Mouse (Mus musculus) G1E-ER4 (cell line): ENCODE measurements at regions not wholly inside any gene's neighbourhood (a gene's known extent, or its start where the extent isn't known, plus 50 kb on each side); places are given as distances from the start of the nearest gene placed in this dataset.
A peak's percentile ranks its signal among the peaks of the same experiment; 100 is the strongest.

Experiments used
- GATA1 ChIP-seq: IDR thresholded peaks from one replicate; pipeline ENCODE4 v1.8.0; 2012; ENCODE audit warnings: low read length, inconsistent platforms

DNA sequence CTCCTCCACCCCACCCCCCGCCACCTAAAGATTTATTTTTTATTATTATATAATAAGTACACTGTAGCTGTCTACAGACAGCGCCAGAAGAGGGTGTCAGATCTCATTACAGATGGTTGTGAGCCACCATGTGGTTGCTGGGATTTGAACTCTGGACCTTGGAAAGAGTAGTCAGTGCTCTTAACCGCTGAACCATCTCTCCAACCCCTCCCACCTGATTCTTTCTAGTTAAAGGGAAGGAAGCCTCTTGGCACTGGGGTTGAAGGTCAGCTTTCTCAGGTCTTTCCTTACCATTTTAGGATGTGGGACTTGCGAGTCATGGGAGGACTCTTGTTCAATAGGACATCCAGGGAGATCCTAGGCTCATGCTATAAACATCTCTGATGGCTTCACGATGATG, 54.7 kb downstream of the Hes1 start:
- no peak for TF ChIP-seq GATA1

DNA sequence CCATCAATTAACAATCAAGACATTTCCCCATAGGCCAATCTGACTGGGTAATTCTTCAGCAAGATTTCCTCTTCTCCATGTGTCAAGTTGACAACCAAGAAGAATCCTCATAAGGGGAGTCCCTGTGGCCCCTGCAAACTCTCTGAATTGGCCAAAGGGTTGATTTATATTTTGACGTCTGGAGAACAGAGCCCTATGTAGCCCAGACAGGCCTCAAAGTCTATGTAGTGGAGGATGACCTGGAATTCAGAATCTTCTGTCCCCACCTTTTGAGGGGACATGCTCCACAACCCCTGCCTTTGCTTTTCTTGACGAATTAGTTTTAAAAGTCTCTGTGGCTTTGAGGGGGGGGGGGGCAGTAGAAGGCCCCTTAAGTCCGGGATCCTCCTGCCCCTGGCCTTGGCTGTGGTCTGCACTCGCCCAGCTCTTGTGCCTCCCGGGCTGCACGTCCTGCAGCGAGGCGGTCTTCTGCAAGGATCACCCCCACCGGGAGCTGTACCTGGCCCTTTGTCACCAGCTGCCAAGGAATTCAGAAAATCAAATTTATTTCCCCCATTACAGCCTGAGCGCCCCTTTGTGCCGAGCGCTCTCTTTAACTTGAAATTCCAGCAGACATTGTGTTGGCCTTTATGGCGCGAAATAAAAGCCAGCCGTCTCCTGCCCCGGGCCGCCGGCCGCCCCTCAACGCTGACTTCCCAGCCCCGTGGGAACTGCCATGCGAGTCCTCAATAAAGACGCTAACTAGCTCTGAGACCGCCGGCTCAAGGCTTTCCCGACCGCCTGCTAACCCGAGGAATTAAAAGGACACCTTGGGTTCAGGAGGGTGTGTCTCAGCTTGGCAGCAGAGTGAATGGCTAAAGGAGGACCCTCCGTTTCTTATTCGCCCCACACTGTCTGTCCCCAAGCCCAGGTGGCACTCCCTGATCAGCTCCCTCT, 56.4 kb downstream of the Hes1 start:
- TF ChIP-seq GATA1, result no peak

GRCm38 (mm10) chr16:30121596-30121995, 57.4 kb downstream of the Hes1 start:
- TF ChIP-seq GATA1, result no peak

DNA sequence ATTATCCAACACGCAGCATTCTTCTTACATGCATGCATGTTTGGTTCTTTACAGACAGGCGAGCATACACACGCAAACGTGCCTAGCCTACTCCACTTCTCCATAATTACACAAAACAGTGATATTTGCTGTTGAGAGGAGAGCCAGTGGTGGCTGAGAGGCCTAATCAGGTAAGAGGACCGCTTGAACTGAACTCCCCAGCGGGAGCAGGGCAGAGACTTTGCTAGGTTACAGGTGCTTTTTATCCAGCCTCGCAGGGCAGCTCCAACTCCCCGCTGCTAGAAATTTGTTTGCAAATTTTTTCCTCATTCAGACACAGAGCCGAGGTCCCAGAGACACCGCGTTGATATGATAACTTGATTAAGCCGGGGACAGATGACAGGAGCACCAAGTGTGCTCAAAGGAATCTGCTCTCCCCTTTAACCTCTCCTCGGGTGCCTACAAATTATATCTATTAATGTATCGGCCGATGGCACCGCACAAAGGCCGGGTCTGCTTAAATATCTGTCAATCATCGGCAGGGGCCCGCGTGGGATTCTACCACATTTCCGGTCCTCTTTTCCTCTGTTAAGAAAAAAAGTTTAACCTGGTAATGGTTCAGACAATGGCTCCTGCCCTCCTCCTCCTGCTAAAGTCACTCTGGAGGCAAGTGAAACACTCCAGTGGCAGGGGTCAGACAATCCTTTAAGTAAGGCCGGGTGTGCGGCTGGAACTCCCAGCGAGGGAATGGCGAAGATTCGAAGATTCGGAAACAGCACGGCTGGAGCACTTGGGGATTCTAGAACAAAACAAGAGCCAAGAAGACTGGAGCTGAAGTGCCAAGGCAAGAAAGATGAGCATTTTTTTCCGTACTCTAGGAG, 58.3 kb downstream of the Hes1 start:
- TF ChIP-seq GATA1, result no peak

DNA sequence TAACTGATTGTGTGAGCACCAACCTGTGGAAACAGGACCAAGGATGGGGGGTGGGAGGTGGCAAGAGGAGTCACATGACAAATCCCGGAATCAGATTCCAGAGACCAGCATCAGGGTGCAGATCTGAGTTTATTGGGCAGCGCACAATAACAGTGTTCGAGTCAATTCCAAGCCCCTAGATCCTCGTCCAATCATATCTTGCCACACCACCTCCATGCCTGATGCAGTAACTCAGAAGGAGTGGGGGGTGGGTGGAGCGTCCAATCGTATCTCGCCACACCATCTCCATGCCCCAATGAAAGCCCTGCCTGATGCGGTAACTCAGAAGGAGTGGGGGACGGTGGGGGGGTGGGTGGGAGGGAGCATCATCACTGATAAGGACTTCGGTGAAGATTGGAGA, 62.8 kb downstream of the Hes1 start:
- no peak for TF ChIP-seq GATA1

GRCm38 (mm10) chr16:30128787-30129186, 64.6 kb downstream of the Hes1 start:
- no peak for TF ChIP-seq GATA1

DNA sequence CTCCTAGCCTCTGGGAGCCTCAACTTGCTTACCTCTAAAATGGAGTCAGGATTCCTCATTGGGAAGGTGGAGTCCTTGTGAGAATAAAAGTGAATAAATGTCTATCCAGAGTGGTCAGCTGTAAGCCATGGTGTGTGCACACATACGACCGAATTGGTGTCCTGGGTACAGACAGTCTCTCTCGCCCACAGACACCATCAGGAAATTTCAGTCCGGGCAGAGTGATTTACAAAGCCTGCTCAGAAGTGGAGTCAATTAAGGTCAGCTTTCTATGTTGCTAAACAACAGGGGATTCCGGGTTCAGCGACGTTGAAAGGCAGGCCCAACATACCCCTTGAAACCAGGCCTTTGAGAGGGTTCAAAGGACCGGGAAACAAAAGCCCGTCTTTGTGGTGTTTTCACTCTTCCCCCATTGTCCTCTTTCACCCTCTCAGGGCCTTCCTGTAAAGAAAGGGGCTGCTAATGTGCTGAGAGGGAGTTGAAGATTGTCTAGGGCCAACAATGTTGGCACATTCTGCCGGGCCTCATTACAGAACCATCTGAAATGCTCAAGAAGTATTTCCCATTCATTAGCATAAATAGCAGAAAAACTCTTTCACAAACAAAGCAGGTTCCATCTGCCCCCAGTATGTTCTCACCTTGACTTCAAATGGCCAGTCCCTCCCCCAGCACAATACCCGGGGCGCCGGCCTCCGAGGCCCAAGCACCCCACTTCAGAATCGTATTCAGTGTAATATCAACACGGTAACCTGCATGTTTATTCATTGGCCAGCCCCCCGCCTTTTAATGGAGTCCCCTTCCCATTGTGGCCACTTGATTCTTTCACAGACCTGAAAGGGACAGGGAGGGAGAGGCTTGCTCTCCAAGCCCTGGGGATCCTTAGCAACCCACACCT, 65.3 kb downstream of the Hes1 start:
- TF ChIP-seq GATA1, result no peak

GRCm38 (mm10) chr16:30130113-30130471, 65.9 kb downstream of the Hes1 start:
- TF ChIP-seq GATA1, result no peak

GRCm38 (mm10) chr16:30132086-30132485, 67.9 kb downstream of the Hes1 start:
- TF ChIP-seq GATA1, result no peak

- no peak for TF ChIP-seq GATA1
These were observed 70.5 kb downstream of the Hes1 start for GRCm38 (mm10) chr16:30134642-30135165.

DNA sequence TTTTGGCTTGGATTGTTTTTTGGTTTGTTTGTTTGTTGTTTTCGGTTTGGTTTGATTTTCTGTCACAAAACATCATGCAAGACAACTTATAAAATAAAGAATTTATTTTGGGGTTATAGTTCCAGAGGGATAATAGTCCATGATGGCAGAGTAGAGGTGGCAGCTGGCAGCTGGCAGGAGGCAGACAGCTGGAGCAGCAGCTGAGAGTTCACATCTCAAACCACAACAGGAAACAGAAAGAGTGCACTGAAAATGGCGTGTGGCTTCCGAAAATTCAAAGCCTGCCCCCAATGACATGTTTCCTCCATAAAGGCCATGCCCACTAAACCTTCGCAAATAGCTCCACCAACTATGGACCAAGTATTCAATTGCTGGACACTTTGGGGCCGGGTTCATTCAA, 72.7 kb downstream of the Hes1 start:
- TF ChIP-seq GATA1, result no peak

DNA sequence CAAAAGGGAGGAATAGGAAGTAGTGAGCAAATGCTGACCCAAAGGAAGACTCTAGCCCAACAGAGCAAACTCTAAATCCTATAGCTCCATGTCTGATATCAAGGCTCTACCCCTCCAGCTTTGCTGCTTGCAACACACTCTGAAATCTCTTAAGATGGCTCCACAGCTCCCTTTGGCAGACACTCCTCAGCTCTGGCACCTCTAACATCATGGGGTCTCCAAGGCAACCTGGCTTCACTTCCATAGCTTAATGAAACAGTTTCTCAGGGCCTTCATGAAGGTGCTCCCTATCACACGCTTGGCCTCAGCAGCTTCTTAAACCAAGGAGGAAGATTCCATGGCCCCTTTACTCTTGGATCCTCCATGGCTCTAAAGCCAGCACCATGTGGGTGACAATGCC, 73.6 kb downstream of the Hes1 start:
- TF ChIP-seq GATA1, result no peak

DNA sequence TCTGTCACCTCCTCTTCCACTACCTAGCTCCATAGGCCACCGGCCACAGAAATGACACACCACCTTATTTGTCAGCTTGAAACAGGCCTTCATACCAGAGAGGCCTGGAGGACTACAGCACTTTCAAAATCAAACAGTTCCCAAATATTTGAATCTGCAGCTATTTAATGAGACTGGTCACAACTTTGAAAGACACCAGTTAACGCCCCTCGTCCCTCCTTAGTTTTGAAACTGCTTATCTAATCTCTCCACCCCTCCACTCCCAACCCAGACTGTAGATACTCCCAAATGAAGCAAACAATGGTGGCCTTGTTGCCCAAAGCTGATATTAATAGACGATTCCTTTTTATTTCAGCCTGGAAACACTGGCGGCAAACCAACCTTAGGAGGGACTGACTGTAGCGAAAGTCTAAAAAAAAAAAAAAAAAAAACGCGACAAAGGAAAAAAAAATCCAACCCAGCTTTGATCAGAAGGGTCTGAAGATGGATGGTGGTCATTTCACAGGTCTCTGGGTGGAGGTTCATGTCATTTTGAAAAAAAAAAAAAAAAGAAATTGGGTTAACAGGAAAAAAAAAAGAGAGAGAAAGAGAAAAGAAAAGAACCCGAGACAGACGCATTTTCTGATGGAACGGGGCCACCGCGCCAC, 80.8 kb downstream of the Hes1 start:
- peak; percentile 30 for TF ChIP-seq GATA1

DNA sequence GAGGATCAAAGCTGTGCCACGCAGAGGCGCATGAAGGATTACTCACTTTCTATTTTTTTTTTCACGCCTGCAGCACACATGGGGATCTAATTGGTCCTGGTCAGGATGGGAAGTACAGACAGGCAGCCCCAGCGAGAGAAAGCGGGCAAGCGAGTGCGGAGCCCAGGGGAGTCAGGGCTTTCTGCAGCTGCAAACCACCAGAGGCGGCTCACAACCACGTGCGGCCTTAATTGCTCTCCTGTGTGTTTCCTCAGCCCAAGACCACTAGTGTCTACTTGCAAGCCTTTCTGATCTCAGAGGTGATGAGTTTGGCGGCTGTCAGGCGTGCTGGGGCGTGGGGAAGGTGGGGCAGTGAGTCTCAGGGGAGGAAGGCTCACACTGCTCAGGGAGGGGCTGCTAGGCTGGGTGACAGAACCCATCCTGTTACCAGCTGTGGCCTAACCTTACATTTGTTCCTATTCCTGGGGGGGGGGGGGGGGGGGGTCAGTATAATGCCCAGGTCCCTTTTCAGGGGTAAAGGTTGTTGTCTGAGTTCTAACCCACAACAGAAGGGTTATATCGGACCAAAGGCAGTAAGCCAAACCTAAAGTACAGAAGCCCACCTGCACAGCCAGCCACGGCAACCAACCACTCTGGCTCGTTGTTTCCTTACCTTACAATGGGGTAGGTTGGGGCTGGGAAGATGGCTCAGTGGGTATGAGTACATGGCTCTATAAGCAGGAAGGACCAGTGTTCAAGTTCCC, 81.5 kb downstream of the Hes1 start:
- TF ChIP-seq GATA1, result no peak
